Mouse (Mus musculus) thymus, adult 2 months (tissue): ENCODE measurements around the gene Gm49322. TPM values are rescaled to one million over a fixed set of nuclear protein-coding genes. Genes with fewer than 3 reads are reported as not detected.

Experiments used
- DNase-seq: peaks from one replicate; pipeline ENCODE4 v3.0.0; 2021
- H3K27ac ChIP-seq: fragments of 200-500 bp; 2 replicates; pipeline ENCODE4 v1.5.1; 2012; ENCODE audit warnings: low read length, control low read depth; ENCODE audit not compliant: control insufficient read depth, insufficient read depth
- H3K27me3 ChIP-seq: fragments of 200-500 bp; 2 replicates; pipeline ENCODE4 v1.6.1; 2012; ENCODE audit warnings: mild to moderate bottlenecking, low read length, moderate library complexity, mixed read lengths; ENCODE audit not compliant: control insufficient read depth, insufficient read depth
- H3K36me3 ChIP-seq: fragments of 200-500 bp; 2 replicates; pipeline ENCODE4 v1.6.1; 2012; ENCODE audit warnings: mild to moderate bottlenecking, low read length, moderate library complexity; ENCODE audit not compliant: control insufficient read depth, insufficient read depth
- H3K4me1 ChIP-seq: fragments of 200-500 bp; replicated peaks from 2 replicates; pipeline ENCODE4 v1.6.1; 2012; ENCODE audit warnings: low read length; ENCODE audit not compliant: control insufficient read depth, insufficient read depth
- H3K4me3 ChIP-seq: fragments of 200-500 bp; 2 replicates; pipeline ENCODE4 v1.5.1; 2012; ENCODE audit warnings: mild to moderate bottlenecking, low read length, control low read depth, moderate library complexity; ENCODE audit not compliant: control insufficient read depth, insufficient read depth
- CTCF ChIP-seq: fragments of 200-500 bp; IDR thresholded peaks from 2 replicates; pipeline ENCODE4 v1.5.1; 2012; ENCODE audit warnings: mild to moderate bottlenecking, control low read depth, low read length, moderate library complexity, borderline replicate concordance; ENCODE audit not compliant: control insufficient read depth, poor library complexity, insufficient read depth; ENCODE audit errors: extremely low read depth
- POLR2A ChIP-seq: fragments of 200-500 bp; IDR thresholded peaks from 2 replicates; pipeline ENCODE4 v1.6.1; 2012; ENCODE audit warnings: mild to moderate bottlenecking, low read length, control low read depth, moderate library complexity; ENCODE audit not compliant: control insufficient read depth, poor library complexity, insufficient read depth; ENCODE audit errors: extremely low read depth
- WGBS: fragments of 180-500 bp; shearing (Covaris S2); methylation state at CpG from one replicate; pipeline ENCODE4 v1.1.7; 2018; 5-methylcytosine and 5-hydroxymethylcytosine counted together
- polyA plus RNA-seq: library from polyadenylated mRNA; depleted of rRNA; stranded (reverse); fragments of >200 nt; gene quantifications from 2 replicates; pipeline ENCODE4 v1.2.3, GENCODE M21; 2012

Gene Gm49322
- polyA plus RNA-seq, 1 experiment, result 7.5 TPM

DNA sequence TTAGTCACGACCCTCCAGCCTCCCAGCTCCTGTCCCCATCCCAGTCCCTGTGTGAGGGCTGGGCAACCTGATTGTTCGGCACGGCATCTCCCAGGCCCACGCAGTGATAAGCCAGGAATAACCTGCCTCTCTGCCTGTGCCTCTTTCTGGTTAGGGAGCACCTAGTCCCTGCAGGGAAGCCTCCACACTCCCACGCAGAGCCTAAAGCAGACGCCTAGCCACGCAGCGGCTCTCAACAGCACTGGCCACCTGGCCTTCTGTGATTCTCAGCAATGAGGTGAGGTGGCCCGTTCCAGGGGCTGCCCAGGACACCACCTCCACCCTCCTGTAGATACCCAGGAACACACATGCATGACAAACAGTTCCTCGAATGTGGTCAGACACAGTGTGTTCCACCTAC, 44.6 kb downstream of the Gm49322 start:
- no peaks in the 10 kb centered on the region for H3K36me3 ChIP-seq
- H3K27me3 ChIP-seq, result no peaks in the 10 kb centered on the region
- WGBS, result 95% methylated on average over 10 of the region's 10 CpGs
- no peak overlapping the region for H3K4me3 ChIP-seq
- no peak overlapping the region for H3K27ac ChIP-seq
- H3K4me1 ChIP-seq, result peaks cover 11% of the 10 kb centered on the region
- TF ChIP-seq POLR2A (no peak), CTCF (no peak)
- no peak for DNase-seq

DNA sequence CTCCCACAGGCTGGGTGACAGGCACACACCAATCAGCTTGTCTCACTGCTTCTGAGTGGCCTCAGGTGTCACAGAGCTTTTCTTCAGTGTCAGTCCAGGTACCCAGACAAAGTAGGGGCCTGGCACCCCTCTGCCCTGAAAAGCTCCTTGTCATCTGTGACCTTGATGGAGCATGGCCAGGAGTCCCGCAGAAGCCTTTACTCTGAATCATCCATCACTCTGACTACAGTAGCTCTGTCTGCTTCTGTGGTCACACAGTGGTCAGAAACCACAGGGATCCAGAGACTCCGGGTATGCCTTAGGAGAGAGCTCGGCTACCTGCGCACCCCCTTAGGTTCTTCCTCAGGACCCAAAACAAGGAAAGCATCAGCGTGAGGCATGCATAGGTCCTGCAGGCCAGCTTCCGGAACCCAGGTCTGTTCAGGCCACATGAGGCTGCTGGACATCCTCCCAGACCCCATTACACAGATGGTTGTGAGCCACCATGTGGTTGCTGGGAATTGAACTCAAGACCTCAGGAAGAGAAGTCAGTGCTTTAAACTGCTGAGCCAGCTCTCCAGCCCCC, 47.4 kb downstream of the Gm49322 start:
- Histone ChIP-seq H3K27ac (no peak overlapping the region), H3K27me3 (no peaks in the 10 kb centered on the region), H3K4me3 (no peak overlapping the region), H3K36me3 (no peaks in the 10 kb centered on the region), H3K4me1 (peaks cover 33% of the 10 kb centered on the region)
- no peak for DNase-seq
- no peak for TF ChIP-seq POLR2A
- TF ChIP-seq CTCF, result no peak
- WGBS, result 89% methylated on average over 6 of the region's 6 CpGs

DNA sequence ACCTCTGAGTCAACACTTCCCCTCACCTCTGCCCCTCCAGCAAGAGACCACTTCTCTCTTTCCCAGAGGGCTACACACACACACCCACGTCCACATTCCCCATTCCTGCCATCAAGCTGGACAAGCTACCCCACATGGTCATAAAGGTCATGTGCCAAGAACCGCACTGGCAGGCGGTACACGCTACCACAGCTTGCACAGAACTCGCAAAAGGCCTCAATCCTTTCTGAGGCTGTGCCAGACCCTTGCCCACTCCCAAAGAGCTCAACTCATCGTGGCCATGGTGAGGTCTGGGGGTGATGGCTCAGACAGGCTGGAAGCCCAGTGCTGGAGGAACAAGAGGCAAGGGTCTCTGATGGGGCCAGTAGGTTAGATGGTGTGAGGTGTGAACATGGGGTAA, 49.0 kb downstream of the Gm49322 start:
- TF ChIP-seq CTCF, result no peak
- no peak for TF ChIP-seq POLR2A
- 84% methylated on average over 6 of the region's 6 CpGs for WGBS

DNA sequence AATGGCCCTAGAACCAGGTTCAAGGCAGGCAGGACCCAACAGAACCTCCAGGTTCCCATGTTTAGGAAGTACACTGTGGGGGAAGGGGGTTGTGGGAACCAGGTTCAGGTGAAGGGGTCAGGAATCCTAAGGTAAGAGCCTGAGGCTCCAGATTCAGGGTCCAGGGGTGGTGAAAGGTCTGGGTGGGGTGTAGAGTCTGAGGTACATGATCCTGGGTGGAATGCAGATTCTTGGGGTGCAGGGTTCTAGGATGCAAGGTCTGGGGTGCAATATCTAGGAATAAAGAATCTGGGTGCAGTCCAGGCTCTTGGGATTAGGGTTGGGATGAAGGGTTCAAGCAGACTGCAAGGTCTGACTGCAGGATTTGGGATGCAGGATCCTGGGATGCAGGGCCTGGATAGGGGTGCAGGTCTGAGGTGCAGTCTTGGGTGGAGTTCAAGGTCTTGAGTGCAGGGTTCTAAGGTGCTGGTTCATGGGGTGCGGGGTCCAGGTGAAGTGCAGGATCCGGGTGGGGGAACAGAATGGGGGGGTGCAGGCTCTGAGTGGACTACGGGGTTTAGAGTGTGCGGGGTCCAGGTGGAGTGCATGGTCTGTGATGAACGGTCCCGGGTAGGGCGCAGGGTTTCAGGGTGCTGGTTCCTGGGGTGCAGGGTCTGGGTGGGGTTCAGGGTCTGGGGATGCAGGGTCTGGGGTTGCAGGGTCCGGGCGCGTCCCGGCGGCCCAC, 49.7 kb downstream of the Gm49322 start:
- no peak for TF ChIP-seq POLR2A
- no peak for TF ChIP-seq CTCF
- H3K27me3 ChIP-seq, result no peaks in the 10 kb centered on the region
- DNase-seq, result no peak
- H3K27ac ChIP-seq, result no peak overlapping the region
- H3K4me3 ChIP-seq, result peak overlapping the region; percentile 55
- no peaks in the 10 kb centered on the region for H3K36me3 ChIP-seq
- WGBS, result 2% methylated on average over 12 of the region's 12 CpGs
- H3K4me1 ChIP-seq, result peaks cover 43% of the 10 kb centered on the region

More for the DNA sequence above, 49.0 kb downstream of the Gm49322 start:
- no peaks in the 10 kb centered on the region for H3K27me3 ChIP-seq
- no peak overlapping the region for H3K4me3 ChIP-seq
- no peak overlapping the region for H3K27ac ChIP-seq
- DNase-seq, result no peak
- H3K36me3 ChIP-seq, result no peaks in the 10 kb centered on the region
- H3K4me1 ChIP-seq, result peaks cover 43% of the 10 kb centered on the region

DNA sequence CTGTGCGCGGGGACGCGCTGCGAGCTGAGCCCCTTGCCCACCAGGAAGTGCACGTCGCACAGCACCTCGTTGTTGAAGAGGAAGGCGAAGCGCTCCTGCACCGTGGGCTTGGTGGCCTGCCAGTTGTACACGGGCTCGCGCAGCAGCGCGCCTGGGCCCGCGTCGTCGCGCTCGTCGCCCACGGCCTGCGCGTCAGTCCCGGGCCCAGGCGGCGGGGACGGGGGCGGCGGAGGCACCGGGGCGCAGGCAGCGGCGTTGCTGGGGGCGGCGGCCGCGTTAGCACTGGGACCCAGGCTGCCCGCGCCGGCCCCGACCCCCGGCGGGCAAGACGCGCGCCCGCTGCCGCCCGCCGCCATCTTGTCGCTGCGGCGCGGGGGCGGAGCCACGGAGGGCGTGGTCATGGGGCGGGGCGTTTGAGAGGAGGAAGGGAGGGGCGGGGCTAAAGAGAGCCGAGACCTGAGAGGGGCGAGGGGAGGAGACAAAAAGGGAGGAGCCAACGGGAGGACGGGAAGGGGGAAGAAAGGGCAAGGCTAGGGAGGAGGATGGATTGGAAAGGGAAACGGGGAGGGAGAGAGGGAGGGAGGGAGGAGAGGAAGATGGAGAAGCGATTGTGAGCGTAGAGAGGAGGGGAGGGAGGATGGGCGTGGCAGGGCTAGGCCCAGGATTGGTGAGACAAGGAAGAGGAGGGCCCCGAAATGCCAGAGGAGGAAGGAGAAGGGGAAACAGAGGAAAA, 50.5 kb downstream of the Gm49322 start:
- peak; percentile 96 for DNase-seq
- Histone ChIP-seq H3K4me3 (peak overlapping the region; percentile 55), H3K27ac (peak overlapping the region; percentile 19; the same call in 1 of the 2 replicates), H3K27me3 (no peaks in the 10 kb centered on the region), H3K4me1 (peaks cover 43% of the 10 kb centered on the region), H3K36me3 (no peaks in the 10 kb centered on the region)
- peak; percentile 95 for TF ChIP-seq POLR2A
- TF ChIP-seq CTCF, result no peak
- WGBS, result under 1% methylated on average over 64 of the region's 72 CpGs

DNA sequence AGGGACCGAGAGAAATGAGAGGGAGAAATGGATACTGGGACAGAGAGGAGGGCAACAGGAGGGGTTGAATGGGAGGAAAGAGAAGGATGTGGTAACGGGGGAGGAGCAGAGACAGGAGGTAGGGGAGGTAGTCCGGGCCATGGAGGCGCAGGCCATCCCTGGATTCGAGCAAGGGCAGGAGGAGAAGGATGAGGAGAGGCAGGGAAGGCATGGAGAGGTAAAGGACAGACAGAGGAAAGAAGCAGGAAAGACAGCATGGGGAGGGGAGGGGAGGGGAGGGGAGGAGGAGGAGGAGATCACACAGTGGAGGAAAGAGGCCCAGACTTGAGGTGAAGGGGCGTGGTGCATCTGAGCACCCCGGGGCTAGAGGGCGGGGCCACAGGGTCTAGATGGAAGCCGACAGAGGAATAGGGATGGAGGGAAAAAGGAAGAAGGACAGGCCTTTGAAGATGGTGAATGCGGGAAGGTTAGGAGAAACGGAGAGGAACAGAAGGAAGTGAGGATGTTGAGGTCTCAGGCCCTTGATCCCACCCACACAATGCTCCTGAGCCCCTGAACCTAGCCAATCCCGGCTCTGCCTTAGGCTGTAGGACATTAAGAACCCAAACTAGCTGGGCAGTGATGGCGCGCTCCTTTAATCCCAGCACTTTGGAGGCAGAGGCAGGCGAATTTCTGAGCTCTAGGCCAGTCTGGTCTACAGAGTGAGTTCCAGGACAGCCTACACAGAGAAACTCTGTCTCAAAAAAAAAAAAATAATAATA, 51.2 kb downstream of the Gm49322 start, which contains the start of gene Btbd2:
TSS of gene Btbd2 (minus strand) at position 209 of the 761 bp plus-strand sequence.
- 44% methylated on average over 15 of the region's 15 CpGs for WGBS
- Histone ChIP-seq H3K4me1 (peaks cover 43% of the 10 kb centered on the region), H3K36me3 (no peaks in the 10 kb centered on the region), H3K27me3 (no peaks in the 10 kb centered on the region), H3K27ac (peak within 1 kb of the TSS; percentile 89), H3K4me3 (peak within 1 kb of the TSS; percentile 55)
- TF ChIP-seq POLR2A (no peak), CTCF (no peak)
- peak; percentile 50 for DNase-seq
